Mouse (Mus musculus) hindbrain, embryonic 15.5 days (tissue): ENCODE results near the gene Raver2. TPM values are rescaled to one million over a fixed set of nuclear protein-coding genes. Genes with fewer than 3 reads are reported as not detected.

Source experiments
- ATAC-seq: fragments of 200-750 bp; cut with Nextera tagmentation; 2 replicates; pipeline ENCODE4 v1.8.0; 2017; ENCODE audit warnings: low read depth, moderate number of reproducible peaks, moderate TSS enrichment; ENCODE audit not compliant: low FRiP score
- H3K27ac ChIP-seq: fragments of 300-500 bp; sonication (generic); replicated peaks from 2 replicates; pipeline ENCODE4 v1.5.1; 2015; ENCODE audit warnings: mild to moderate bottlenecking, inconsistent platforms
- H3K27me3 ChIP-seq: fragments of 300-500 bp; sonication (generic); 2 replicates; pipeline ENCODE4 v1.6.1; 2015; ENCODE audit warnings: control low read depth, inconsistent platforms
- H3K36me3 ChIP-seq: fragments of 300-500 bp; sonication (generic); 2 replicates; pipeline ENCODE4 v1.6.1; 2015; ENCODE audit warnings: control low read depth, inconsistent platforms
- H3K4me1 ChIP-seq: fragments of 300-500 bp; sonication (generic); replicated peaks from 2 replicates; pipeline ENCODE4 v1.6.1; 2015; ENCODE audit warnings: control low read depth, inconsistent platforms
- H3K4me2 ChIP-seq: fragments of 300-500 bp; sonication (generic); 2 replicates; pipeline ENCODE4 v1.6.1; 2015; ENCODE audit warnings: moderate library complexity, mild to moderate bottlenecking, inconsistent platforms
- H3K4me3 ChIP-seq: fragments of 300-500 bp; sonication (generic); 2 replicates; pipeline ENCODE4 v1.5.1; 2015; ENCODE audit warnings: mild to moderate bottlenecking, inconsistent platforms
- H3K9ac ChIP-seq: fragments of 300-500 bp; sonication (generic); 2 replicates; pipeline ENCODE4 v1.6.1; 2015; ENCODE audit warnings: inconsistent platforms
- H3K9me3 ChIP-seq: fragments of 300-500 bp; sonication (generic); 2 replicates; pipeline ENCODE4 v1.6.1; 2016; ENCODE audit warnings: control low read depth, inconsistent platforms
- WGBS: fragments of 180-500 bp; shearing (Covaris S2); methylation state at CpG from one replicate; pipeline ENCODE4 v1.1.7; 2015; 5-methylcytosine and 5-hydroxymethylcytosine counted together
- polyA plus RNA-seq: library from polyadenylated mRNA; unstranded; fragments of >200 nt; fragmentation: Nextera tagmentation; extraction: Ambion mirVana; gene quantifications from 2 replicates; pipeline ENCODE4 v1.2.1, GENCODE M21; 2015

Raver2 gene
- polyA plus RNA-seq, 1 experiment from 2014 or later = 5.8 TPM

DNA sequence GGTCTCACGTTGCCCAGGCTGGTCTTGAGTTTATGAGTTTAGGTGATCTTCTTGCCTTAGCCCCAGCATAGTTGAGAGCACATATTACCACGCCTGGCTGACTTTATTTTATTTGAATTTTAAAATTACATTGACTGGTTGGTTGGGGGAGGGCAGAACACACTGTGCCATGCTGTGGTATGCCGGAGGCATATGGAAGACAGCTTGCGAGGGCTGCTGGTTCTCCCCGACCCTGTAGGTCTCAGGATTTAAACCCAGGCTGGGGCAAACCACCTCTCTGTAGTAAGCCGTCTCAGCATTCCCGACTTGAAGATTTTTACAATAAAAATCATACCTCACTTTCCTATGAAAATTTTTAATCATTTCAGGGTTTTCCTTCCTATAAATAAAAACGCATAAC, 66.2 kb downstream of the Raver2 start:
- H3K36me3 ChIP-seq = no peaks in the 10 kb centered on the region
- no peaks in the 10 kb centered on the region for H3K27me3 ChIP-seq
- no peak overlapping the region for H3K9ac ChIP-seq
- 77% methylated on average over 8 of the region's 8 CpGs for WGBS
- no peaks in the 10 kb centered on the region for H3K9me3 ChIP-seq
- H3K4me3 ChIP-seq = no peak overlapping the region
- ATAC-seq = no peak
- H3K4me2 ChIP-seq = no peak overlapping the region
- no peaks in the 10 kb centered on the region for H3K4me1 ChIP-seq
- H3K27ac ChIP-seq = no peak overlapping the region

DNA sequence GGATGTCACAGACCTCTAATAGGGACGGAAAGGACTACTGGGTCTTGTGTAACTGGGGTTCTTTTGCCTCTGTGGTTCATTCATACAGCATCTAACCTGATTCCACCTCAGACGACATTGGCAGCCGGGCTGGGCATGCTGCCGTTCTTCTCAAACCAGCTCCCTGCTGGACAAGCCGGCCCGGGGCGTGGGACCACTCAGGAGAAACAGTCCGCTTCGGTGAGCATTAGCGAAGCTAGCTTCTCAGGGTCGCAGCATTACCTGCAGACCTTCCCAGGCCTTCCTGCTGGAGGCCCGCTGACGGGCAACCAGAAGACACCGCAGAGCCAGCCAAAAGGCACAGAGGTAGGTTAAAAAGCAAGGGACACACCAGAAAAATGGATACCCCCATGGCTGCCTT, 67.1 kb downstream of the Raver2 start:
- H3K27ac ChIP-seq = no peak overlapping the region
- no peak overlapping the region for H3K4me2 ChIP-seq
- WGBS = 90% methylated on average over 14 of the region's 14 CpGs
- no peak overlapping the region for H3K9ac ChIP-seq
- no peaks in the 10 kb centered on the region for H3K36me3 ChIP-seq
- no peaks in the 10 kb centered on the region for H3K27me3 ChIP-seq
- no peaks in the 10 kb centered on the region for H3K4me1 ChIP-seq
- H3K4me3 ChIP-seq = no peak overlapping the region
- ATAC-seq = no peak
- no peaks in the 10 kb centered on the region for H3K9me3 ChIP-seq

DNA sequence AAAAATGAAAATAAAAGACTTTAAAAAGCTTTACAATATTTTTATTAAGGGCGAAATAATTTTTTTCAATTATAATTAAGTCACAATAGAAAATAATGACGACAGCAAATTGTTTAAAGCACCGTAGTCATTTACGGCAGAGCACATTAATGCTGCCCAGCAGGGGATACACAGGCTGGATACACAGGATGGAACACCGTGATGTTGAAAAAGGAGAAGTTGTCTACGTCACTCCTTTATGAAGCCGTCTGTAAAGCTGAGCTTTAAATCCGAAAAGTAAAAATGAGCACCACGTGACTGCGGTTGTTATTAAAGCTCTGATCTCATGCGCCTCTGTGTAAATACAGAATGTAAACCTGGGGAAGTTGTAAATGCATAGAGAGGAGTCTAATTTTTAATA, 69.2 kb downstream of the Raver2 start:
- no peak overlapping the region for H3K27ac ChIP-seq
- ATAC-seq = no peak
- no peak overlapping the region for H3K4me3 ChIP-seq
- WGBS = 68% methylated on average over 11 of the region's 11 CpGs
- H3K4me2 ChIP-seq = no peak overlapping the region
- H3K9me3 ChIP-seq = no peaks in the 10 kb centered on the region
- no peaks in the 10 kb centered on the region for H3K36me3 ChIP-seq
- no peaks in the 10 kb centered on the region for H3K4me1 ChIP-seq
- no peaks in the 10 kb centered on the region for H3K27me3 ChIP-seq
- no peak overlapping the region for H3K9ac ChIP-seq

DNA sequence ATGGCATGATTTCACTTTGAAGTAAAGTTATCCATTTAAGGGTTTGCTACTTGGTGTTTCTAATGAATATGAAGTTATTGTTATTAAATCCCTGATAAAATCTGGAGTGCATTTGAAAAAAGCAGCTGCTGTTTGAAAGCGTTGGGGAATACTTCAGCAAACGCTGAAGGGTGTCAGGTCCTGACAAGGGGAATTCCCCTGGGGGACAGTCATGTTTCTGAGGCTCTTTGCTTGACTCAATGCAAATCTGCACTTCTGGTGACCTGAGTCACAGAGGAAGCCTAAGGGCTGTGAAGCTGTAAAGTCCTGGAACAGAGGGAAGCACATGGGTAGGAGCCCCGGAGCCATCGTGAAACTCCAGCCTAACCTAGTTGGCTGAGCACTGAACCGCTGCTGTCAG, 73.0 kb downstream of the Raver2 start:
- H3K27ac ChIP-seq = no peak overlapping the region
- H3K4me2 ChIP-seq = no peak overlapping the region
- no peaks in the 10 kb centered on the region for H3K27me3 ChIP-seq
- no peaks in the 10 kb centered on the region for H3K9me3 ChIP-seq
- no peaks in the 10 kb centered on the region for H3K36me3 ChIP-seq
- no peak overlapping the region for H3K9ac ChIP-seq
- no peak for ATAC-seq
- peaks cover 16% of the 10 kb centered on the region for H3K4me1 ChIP-seq
- 81% methylated on average over 5 of the region's 5 CpGs for WGBS
- no peak overlapping the region for H3K4me3 ChIP-seq

DNA sequence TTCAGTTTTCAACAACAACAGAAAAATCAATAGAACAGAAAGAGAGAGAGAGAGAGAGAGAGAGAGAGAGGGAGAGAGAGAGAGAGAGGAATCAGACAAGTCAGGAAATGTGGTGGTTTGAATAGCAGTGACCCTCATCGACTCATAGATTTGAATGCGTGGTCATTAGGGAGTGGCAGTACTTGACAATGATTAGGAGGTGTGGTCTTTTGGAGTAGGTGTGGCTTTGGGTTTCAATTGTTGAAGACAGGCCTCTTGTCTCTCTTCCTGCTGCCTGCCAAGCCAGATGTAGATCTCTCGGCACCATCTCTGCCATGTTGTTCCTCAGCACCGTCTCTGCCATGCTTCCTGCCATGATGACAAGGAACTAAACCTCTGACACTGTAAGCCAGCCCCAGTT, 75.1 kb downstream of the Raver2 start:
- no peak for ATAC-seq
- Histone ChIP-seq H3K4me3 (no peak overlapping the region), H3K4me2 (no peak overlapping the region), H3K36me3 (no peaks in the 10 kb centered on the region), H3K9me3 (no peaks in the 10 kb centered on the region), H3K27ac (no peak overlapping the region), H3K4me1 (peaks cover 16% of the 10 kb centered on the region), H3K9ac (no peak overlapping the region), H3K27me3 (no peaks in the 10 kb centered on the region)
- 43% methylated on average over 4 of the region's 4 CpGs for whole genome bisulfite sequencing

DNA sequence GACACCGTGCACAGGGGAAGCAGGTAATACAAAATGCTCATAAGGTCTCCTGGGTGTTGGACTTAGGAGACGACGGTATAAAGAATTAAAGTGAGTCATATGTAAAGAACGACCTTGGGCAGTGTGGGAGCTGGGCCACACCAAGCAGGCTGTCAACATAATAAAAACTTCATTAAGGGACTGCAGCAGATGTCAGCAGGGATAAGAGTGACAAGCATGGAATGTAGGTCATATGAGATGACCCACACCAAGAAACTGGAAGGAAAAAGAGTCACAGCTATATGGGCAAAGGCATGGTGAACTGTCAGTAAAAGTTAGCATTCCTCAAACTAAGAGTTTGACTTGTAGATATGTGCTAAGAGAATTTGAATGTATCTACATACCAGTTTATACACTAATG, 75.6 kb downstream of the Raver2 start:
- H3K4me2 ChIP-seq = no peak overlapping the region
- H3K4me1 ChIP-seq = peaks cover 16% of the 10 kb centered on the region
- 45% methylated on average over 4 of the region's 4 CpGs for WGBS
- H3K9me3 ChIP-seq = no peaks in the 10 kb centered on the region
- H3K4me3 ChIP-seq = no peak overlapping the region
- H3K9ac ChIP-seq = no peak overlapping the region
- no peak for ATAC-seq
- H3K27me3 ChIP-seq = no peaks in the 10 kb centered on the region
- H3K27ac ChIP-seq = no peak overlapping the region
- no peaks in the 10 kb centered on the region for H3K36me3 ChIP-seq

DNA sequence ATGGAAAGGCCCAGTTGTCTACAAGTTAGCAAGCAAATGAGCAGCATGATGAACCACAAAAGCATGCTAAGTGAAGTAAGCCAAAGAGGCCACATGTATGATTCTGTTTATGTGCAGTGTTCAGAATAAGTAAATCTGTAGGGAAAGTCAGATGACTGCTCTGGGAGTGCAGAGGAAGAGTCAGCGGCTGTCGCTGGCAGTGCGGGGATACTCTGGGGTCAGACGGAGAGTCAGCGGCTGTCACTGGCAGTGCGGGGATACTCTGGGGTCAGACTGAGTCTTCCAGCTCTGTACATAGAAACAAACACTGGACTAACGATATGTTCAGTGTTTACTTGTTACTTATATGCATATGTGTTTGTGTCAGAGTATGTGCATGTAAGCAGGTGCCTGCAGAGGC, 76.0 kb downstream of the Raver2 start:
- H3K27me3 ChIP-seq = no peaks in the 10 kb centered on the region
- WGBS = 68% methylated on average over 7 of the region's 7 CpGs
- H3K27ac ChIP-seq = no peak overlapping the region; the same call in 1 of the 2 replicates
- no peak overlapping the region for H3K4me2 ChIP-seq
- no peak overlapping the region for H3K4me3 ChIP-seq
- no peaks in the 10 kb centered on the region for H3K36me3 ChIP-seq
- H3K4me1 ChIP-seq = peaks cover 16% of the 10 kb centered on the region
- H3K9me3 ChIP-seq = no peaks in the 10 kb centered on the region
- no peak for ATAC-seq
- H3K9ac ChIP-seq = no peak overlapping the region

DNA sequence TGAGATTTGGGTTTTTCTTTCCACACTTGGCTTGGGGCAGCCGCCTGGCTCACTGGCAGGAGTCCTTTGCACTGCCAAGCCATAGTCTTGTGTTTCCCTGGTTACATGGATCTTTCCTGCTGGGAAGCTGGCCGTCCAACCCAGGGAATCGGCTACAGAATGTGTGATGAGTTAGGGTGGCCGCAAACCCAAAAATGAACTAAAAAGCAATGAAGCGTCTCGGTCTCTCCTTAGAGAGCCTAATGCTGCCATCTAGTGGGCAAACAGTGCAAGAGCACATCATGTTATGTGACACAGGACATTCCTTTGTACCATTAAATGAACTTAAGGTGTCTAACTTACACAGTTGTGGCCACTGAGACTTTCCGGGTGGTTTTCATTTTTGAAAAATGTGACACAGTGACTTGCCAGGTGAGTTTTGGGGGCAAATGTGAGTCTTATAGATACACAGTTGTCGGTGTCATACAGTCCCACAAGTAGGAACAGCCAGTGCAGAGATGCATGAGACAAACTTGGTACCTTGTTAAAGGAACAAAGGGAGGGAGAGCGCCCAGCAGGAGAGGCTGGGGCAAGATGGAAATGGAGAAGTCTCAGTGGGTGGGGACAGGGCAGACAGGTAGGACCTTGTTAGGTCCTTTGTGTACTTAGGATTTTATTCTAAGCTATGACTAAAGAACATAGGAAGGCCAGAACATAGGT, 77.4 kb downstream of the Raver2 start:
- ATAC-seq = peak; percentile 87
- H3K4me2 ChIP-seq = peak overlapping the region; percentile 47
- peaks cover 16% of the 10 kb centered on the region for H3K4me1 ChIP-seq
- no peaks in the 10 kb centered on the region for H3K27me3 ChIP-seq
- no peak overlapping the region for H3K4me3 ChIP-seq
- no peaks in the 10 kb centered on the region for H3K9me3 ChIP-seq
- no peak overlapping the region for H3K9ac ChIP-seq
- no peaks in the 10 kb centered on the region for H3K36me3 ChIP-seq
- H3K27ac ChIP-seq = 0 out of 2 replicates have a peak overlapping the region, but pooled peaks have one; percentile 25
- 22% methylated on average over 9 of the region's 9 CpGs for WGBS

DNA sequence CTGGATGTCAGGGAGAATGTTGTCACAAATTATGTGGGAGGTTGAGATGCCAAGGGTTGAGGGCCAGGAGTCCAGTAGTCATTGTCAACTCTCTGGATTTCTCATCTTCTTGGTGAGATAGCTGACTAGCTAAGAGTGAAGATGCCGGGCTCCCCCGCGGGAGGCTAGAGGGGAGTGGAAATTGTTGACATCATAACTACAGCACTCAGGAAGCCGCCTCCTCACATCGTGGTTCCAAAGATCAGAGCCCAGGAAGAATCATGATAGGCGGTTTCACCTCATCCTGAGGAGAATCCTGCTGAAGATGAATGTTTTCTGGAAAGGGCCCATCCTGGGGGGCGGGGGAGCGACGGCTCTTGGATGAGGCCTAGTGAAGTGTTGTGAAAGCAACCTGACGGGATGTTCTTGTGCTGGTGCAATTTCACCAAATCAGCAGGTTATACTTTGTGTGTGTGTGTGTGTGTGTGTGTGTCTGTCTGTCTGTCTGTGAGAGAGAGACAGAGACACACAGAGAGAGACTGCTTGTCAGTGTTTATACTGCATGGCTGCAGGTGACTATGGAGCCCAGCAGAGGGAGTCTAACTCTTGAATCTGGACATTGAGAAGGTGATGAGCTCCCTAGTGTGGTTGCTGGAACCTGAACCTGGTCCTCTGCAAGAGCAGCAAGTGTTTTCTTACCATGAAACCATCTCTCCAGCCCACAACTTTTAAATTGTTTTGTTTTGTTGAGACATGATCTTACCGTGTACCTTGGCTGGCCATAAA, 78.3 kb downstream of the Raver2 start:
- H3K27me3 ChIP-seq = no peaks in the 10 kb centered on the region
- 90% methylated on average over 11 of the region's 11 CpGs for WGBS
- H3K4me1 ChIP-seq = peaks cover 16% of the 10 kb centered on the region

DNA sequence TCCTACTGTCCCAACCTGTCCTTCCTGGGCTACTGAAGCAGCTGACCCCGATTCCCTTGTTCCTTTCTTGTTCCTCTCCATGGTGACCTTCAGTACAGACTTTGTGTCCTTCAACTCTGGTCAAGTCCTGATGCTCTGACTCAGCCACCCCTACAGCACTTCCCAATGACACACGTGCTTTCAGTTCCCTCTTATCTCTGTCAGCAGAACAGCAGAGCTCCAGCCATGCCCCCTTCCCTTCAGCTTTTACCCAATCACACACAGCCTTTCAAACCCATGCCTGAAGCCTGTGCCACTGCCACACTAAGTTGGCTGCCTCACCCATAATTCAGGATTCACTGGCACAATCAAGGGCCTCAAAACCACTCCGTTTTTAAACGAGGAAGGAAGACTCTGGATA, 86.8 kb downstream of the Raver2 start:
- Histone ChIP-seq H3K36me3 (peaks cover 22% of the 10 kb centered on the region), H3K4me3 (no peak overlapping the region), H3K4me2 (no peak overlapping the region), H3K27me3 (no peaks in the 10 kb centered on the region), H3K27ac (no peak overlapping the region), H3K4me1 (no peaks in the 10 kb centered on the region), H3K9me3 (no peaks in the 10 kb centered on the region), H3K9ac (no peak overlapping the region)
- WGBS = 87% methylated on average over 4 of the region's 4 CpGs
- no peak for ATAC-seq

More for the DNA sequence above, 78.3 kb downstream of the Raver2 start:
- Histone ChIP-seq H3K9ac (no peak overlapping the region), H3K4me3 (no peak overlapping the region), H3K36me3 (no peaks in the 10 kb centered on the region), H3K4me2 (no peak overlapping the region), H3K27ac (no peak overlapping the region), H3K9me3 (no peaks in the 10 kb centered on the region)
- no peak for ATAC-seq

DNA sequence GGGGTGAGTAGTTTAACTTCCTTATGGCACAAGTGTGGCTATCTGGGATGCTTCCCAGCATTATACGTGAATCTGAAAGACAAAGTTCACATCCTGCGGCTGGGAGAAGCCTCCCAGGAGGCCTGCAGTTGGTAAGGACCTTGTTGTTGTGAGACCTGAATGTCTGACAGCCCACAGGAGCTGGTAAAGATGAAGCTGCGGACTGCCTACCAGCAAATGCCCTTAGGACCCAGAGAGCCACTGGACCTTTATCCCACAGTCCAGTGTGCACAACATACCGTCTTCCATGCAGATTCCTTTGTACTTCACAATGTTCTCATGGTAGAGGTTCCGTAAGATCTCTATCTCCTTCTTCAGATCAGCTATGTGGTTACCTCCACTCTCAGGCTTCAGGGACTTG, 88.7 kb downstream of the Raver2 start:
- no peaks in the 10 kb centered on the region for H3K4me1 ChIP-seq
- no peaks in the 10 kb centered on the region for H3K9me3 ChIP-seq
- peaks cover 25% of the 10 kb centered on the region for H3K36me3 ChIP-seq
- H3K4me3 ChIP-seq = no peak overlapping the region
- 95% methylated on average over 5 of the region's 5 CpGs for WGBS
- H3K9ac ChIP-seq = no peak overlapping the region
- H3K4me2 ChIP-seq = no peak overlapping the region
- H3K27me3 ChIP-seq = no peaks in the 10 kb centered on the region
- ATAC-seq = no peak
- H3K27ac ChIP-seq = no peak overlapping the region

DNA sequence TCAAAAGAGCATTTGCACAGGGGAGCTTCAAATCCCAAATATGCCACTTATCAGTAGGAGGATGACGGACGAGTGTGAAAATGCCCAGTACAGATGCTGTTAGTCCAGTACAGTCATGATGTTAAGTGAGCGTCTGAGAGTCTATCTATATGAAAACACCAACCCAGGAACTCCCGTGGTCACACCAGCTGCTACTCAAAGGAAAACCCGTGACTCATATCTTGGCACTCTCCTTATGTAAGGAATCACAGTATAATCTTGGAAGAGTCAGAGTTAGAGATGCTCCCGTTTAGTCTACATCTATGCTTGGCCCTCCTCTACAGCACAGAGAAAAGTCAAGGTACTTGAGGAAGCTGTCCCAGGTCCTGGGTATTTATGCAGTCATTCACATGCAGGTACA, 89.5 kb downstream of the Raver2 start:
- H3K36me3 ChIP-seq = peaks cover 21% of the 10 kb centered on the region
- WGBS = 93% methylated on average over 6 of the region's 6 CpGs
- no peak for ATAC-seq
- no peaks in the 10 kb centered on the region for H3K27me3 ChIP-seq
- no peak overlapping the region for H3K27ac ChIP-seq
- no peak overlapping the region for H3K4me3 ChIP-seq
- H3K4me2 ChIP-seq = no peak overlapping the region
- H3K9ac ChIP-seq = no peak overlapping the region
- H3K4me1 ChIP-seq = no peaks in the 10 kb centered on the region
- no peaks in the 10 kb centered on the region for H3K9me3 ChIP-seq
